Mouse (Mus musculus): Measurements from ENCODE around the gene Pgrmc2. TPM values are rescaled to one million over a fixed set of nuclear protein-coding genes. Genes with fewer than 3 reads are reported as not detected.

The Pgrmc2 gene
- total RNA-seq, 1 experiment = 61.5 TPM

- Histone ChIP-seq H3K9ac (ENCODE audit: insufficient read depth, low read depth, low read length, poor library complexity, severe bottlenecking) (no peak overlapping the region), H3K4me1 (ENCODE audit: control insufficient read depth in 2 of 2, insufficient read depth in 2 of 2, low read length in 2 of 2, poor library complexity in 1 of 2) (no peaks in the 10 kb centered on the region), H3K27ac (ENCODE audit: insufficient read depth, low read depth, low read length, poor library complexity, severe bottlenecking) (no peak overlapping the region), H3K9me3 (ENCODE audit: control insufficient read depth, insufficient read depth, low read depth, low read length) (no peaks in the 10 kb centered on the region), H3K36me3 (ENCODE audit: control insufficient read depth, insufficient read depth, low read length, poor library complexity, severe bottlenecking) (no peaks in the 10 kb centered on the region), H3K4me3 (ENCODE audit: insufficient read depth in 1 of 2, low read depth in 1 of 2, low read length in 2 of 2, poor library complexity in 1 of 2, severe bottlenecking in 1 of 2) (no peak overlapping the region)
- in situ Hi-C loops (cut with MboI; ENCODE audit: low sequenced_read_pairs in 2 of 2, unreplicated experiment in 2 of 2) = no loop called here
- TF ChIP-seq MAFK (IDR thresholded peaks at IDR 0.05; ENCODE audit: insufficient read depth, low read depth, low read length) (peak; percentile 90), CHD2 (IDR thresholded peaks at IDR 0.05; ENCODE audit: low read depth, low read length) (no peak)
- no peak for DNase-seq (ENCODE audit: low read depth, low spot score)
Observed at GRCm38 (mm10) chr3:41030705-41031104, 52.1 kb downstream of the Pgrmc2 start.

- no peaks in the 10 kb centered on the region for H3K36me3 ChIP-seq (ENCODE audit: control insufficient read depth, insufficient read depth, low read length, poor library complexity, severe bottlenecking)
- in situ Hi-C loops (cut with MboI; ENCODE audit: low sequenced_read_pairs in 2 of 2, unreplicated experiment in 2 of 2) = no loop called here
- H3K9me3 ChIP-seq (ENCODE audit: control insufficient read depth, insufficient read depth, low read depth, low read length) = no peaks in the 10 kb centered on the region
- no peak for DNase-seq (ENCODE audit: low read depth, low spot score)
- H3K4me3 ChIP-seq (ENCODE audit: insufficient read depth in 1 of 2, low read depth in 1 of 2, low read length in 2 of 2, poor library complexity in 1 of 2, severe bottlenecking in 1 of 2) = no peak overlapping the region
- no peak for TF ChIP-seq ZNF384 (IDR thresholded peaks at IDR 0.05; ENCODE audit: low read depth, low read length)
- no peak for TF ChIP-seq MAFK (IDR thresholded peaks at IDR 0.05; ENCODE audit: insufficient read depth, low read depth, low read length)
- TF ChIP-seq ZC3H11A (IDR thresholded peaks at IDR 0.05; ENCODE audit: borderline replicate concordance, low read depth, low read length) = no peak
- no peak for TF ChIP-seq HCFC1 (IDR thresholded peaks at IDR 0.05; ENCODE audit: borderline replicate concordance, insufficient read depth, low read length)
- no peak for TF ChIP-seq CHD2 (IDR thresholded peaks at IDR 0.05; ENCODE audit: low read depth, low read length)
- H3K9ac ChIP-seq (ENCODE audit: insufficient read depth, low read depth, low read length, poor library complexity, severe bottlenecking) = no peak overlapping the region
- no peak overlapping the region for H3K27ac ChIP-seq (ENCODE audit: insufficient read depth, low read depth, low read length, poor library complexity, severe bottlenecking)
- peaks cover 2 to 3% of the 10 kb centered on the region in 2 experiments; a peak in 2 of 4 replicates for H3K4me1 ChIP-seq (ENCODE audit: control insufficient read depth in 2 of 2, insufficient read depth in 2 of 2, low read length in 2 of 2, poor library complexity in 1 of 2)
Observed at GRCm38 (mm10) chr3:41021980-41022379, 60.9 kb downstream of the Pgrmc2 start.

GRCm38 (mm10) chr3:41020687-41021086 lies 62.2 kb downstream of the Pgrmc2 start:
- TF ChIP-seq MAFK (IDR thresholded peaks at IDR 0.05; ENCODE audit: insufficient read depth, low read depth, low read length) (no peak), ZC3H11A (IDR thresholded peaks at IDR 0.05; ENCODE audit: borderline replicate concordance, low read depth, low read length) (no peak), ZNF384 (IDR thresholded peaks at IDR 0.05; ENCODE audit: low read depth, low read length) (no peak), HCFC1 (IDR thresholded peaks at IDR 0.05; ENCODE audit: borderline replicate concordance, insufficient read depth, low read length) (no peak)
- no peak for DNase-seq (ENCODE audit: low read depth, low spot score)
- no peaks in the 10 kb centered on the region for H3K36me3 ChIP-seq (ENCODE audit: control insufficient read depth, insufficient read depth, low read length, poor library complexity, severe bottlenecking)
- H3K9ac ChIP-seq (ENCODE audit: insufficient read depth, low read depth, low read length, poor library complexity, severe bottlenecking) = no peak overlapping the region
- H3K9me3 ChIP-seq (ENCODE audit: control insufficient read depth, insufficient read depth, low read depth, low read length) = no peaks in the 10 kb centered on the region
- in situ Hi-C loops (cut with MboI; ENCODE audit: low sequenced_read_pairs in 2 of 2, unreplicated experiment in 2 of 2) = no loop called here
- no peak overlapping the region for H3K27ac ChIP-seq (ENCODE audit: insufficient read depth, low read depth, low read length, poor library complexity, severe bottlenecking)
- no peak overlapping the region for H3K4me3 ChIP-seq (ENCODE audit: insufficient read depth in 1 of 2, low read depth in 1 of 2, low read length in 2 of 2, poor library complexity in 1 of 2, severe bottlenecking in 1 of 2)
- peaks cover 2 to 3% of the 10 kb centered on the region in 2 experiments; a peak in 2 of 4 replicates for H3K4me1 ChIP-seq (ENCODE audit: control insufficient read depth in 2 of 2, insufficient read depth in 2 of 2, low read length in 2 of 2, poor library complexity in 1 of 2)

- no peak overlapping the region for H3K9ac ChIP-seq (ENCODE audit: insufficient read depth, low read depth, low read length, poor library complexity, severe bottlenecking)
- H3K27ac ChIP-seq (ENCODE audit: insufficient read depth, low read depth, low read length, poor library complexity, severe bottlenecking) = no peak overlapping the region
- no peak overlapping the region for H3K4me3 ChIP-seq (ENCODE audit: insufficient read depth in 1 of 2, low read depth in 1 of 2, low read length in 2 of 2, poor library complexity in 1 of 2, severe bottlenecking in 1 of 2)
- no peak for DNase-seq (ENCODE audit: low read depth, low spot score)
- no peaks in the 10 kb centered on the region for H3K9me3 ChIP-seq (ENCODE audit: control insufficient read depth, insufficient read depth, low read depth, low read length)
- H3K36me3 ChIP-seq (ENCODE audit: control insufficient read depth, insufficient read depth, low read length, poor library complexity, severe bottlenecking) = no peaks in the 10 kb centered on the region
- TF ChIP-seq HCFC1 (IDR thresholded peaks at IDR 0.05; ENCODE audit: borderline replicate concordance, insufficient read depth, low read length) (no peak), CHD2 (IDR thresholded peaks at IDR 0.05; ENCODE audit: low read depth, low read length) (no peak), ZC3H11A (IDR thresholded peaks at IDR 0.05; ENCODE audit: borderline replicate concordance, low read depth, low read length) (no peak), ZNF384 (IDR thresholded peaks at IDR 0.05; ENCODE audit: low read depth, low read length) (no peak), MAFK (IDR thresholded peaks at IDR 0.05; ENCODE audit: insufficient read depth, low read depth, low read length) (no peak)
- H3K4me1 ChIP-seq (ENCODE audit: control insufficient read depth in 2 of 2, insufficient read depth in 2 of 2, low read length in 2 of 2, poor library complexity in 1 of 2) = peaks cover 2 to 3% of the 10 kb centered on the region in 2 experiments; a peak in 2 of 4 replicates
- in situ Hi-C loops (cut with MboI; ENCODE audit: low sequenced_read_pairs in 2 of 2, unreplicated experiment in 2 of 2) = no loop called here
Observed at GRCm38 (mm10) chr3:41018022-41018608, 64.7 kb downstream of the Pgrmc2 start.

Other genes starting within 250 kb of the Pgrmc2 start
- gene Mfsd8, start 236.2 kb downstream of the Pgrmc2 start, total RNA-seq (2012; rRNA removed) = 7.7 and 8.8 TPM in 2 replicates
- gene Abhd18, start 236.1 kb downstream of the Pgrmc2 start, total RNA-seq (2012; rRNA removed) = 1.7 and 3.1 TPM in 2 replicates
- 0.11 TPM in 1 of 2 replicates, not detected in the other for gene 1700034I23Rik, start 180.5 kb downstream of the Pgrmc2 start, total RNA-seq (2012; rRNA removed)
- gene Larp1b, start 133.2 kb downstream of the Pgrmc2 start, total RNA-seq (2012; rRNA removed) = 9.4 and 9.7 TPM in 2 replicates